Mouse (Mus musculus) midbrain, embryonic 13.5 days (tissue): ENCODE data around the gene Krit1. TPM values are rescaled to one million over a fixed set of nuclear protein-coding genes. Genes with fewer than 3 reads are reported as not detected.
"Not testable (repeated sequence)": the region's sequence is repeated elsewhere in the genome, so short reads cannot be mapped to it uniquely, and the experiment has no call there.

Experiments
- ATAC-seq: fragments of 200-750 bp; cut with Nextera tagmentation; 2 replicates; pipeline ENCODE4 v1.8.0; 2017; ENCODE audit warnings: mild to moderate bottlenecking, moderate TSS enrichment, moderate library complexity
- H3K27ac ChIP-seq: fragments of 300-500 bp; sonication (generic); 2 replicates; pipeline ENCODE4 v1.5.1; 2015; ENCODE audit warnings: inconsistent platforms, mild to moderate bottlenecking, moderate library complexity
- H3K27me3 ChIP-seq: fragments of 300-500 bp; sonication (generic); 2 replicates; pipeline ENCODE4 v1.6.1; 2015; ENCODE audit warnings: mild to moderate bottlenecking, inconsistent platforms
- H3K36me3 ChIP-seq: fragments of 300-500 bp; sonication (generic); 2 replicates; pipeline ENCODE4 v1.6.1; 2015; ENCODE audit warnings: mild to moderate bottlenecking, inconsistent platforms
- H3K4me1 ChIP-seq: fragments of 300-500 bp; sonication (generic); replicated peaks from 2 replicates; pipeline ENCODE4 v1.6.1; 2015; ENCODE audit warnings: inconsistent platforms
- H3K4me2 ChIP-seq: fragments of 300-500 bp; sonication (generic); replicated peaks from 2 replicates; pipeline ENCODE4 v1.6.1; 2015; ENCODE audit warnings: moderate library complexity, mild to moderate bottlenecking, inconsistent platforms
- H3K4me3 ChIP-seq: fragments of 300-500 bp; sonication (generic); replicated peaks from 2 replicates; pipeline ENCODE4 v1.5.1; 2015; ENCODE audit warnings: mild to moderate bottlenecking, inconsistent platforms
- H3K9ac ChIP-seq: fragments of 300-500 bp; sonication (generic); replicated peaks from 2 replicates; pipeline ENCODE4 v1.6.1; 2015; ENCODE audit warnings: mild to moderate bottlenecking, inconsistent platforms
- H3K9me3 ChIP-seq: fragments of 300-500 bp; sonication (generic); 2 replicates; pipeline ENCODE4 v1.6.1; 2016; ENCODE audit warnings: mild to moderate bottlenecking, inconsistent platforms
- WGBS: fragments of 180-500 bp; shearing (Covaris S2); methylation state at CpG from one replicate; pipeline ENCODE4 v1.1.7; 2015; 5-methylcytosine and 5-hydroxymethylcytosine counted together
- polyA plus RNA-seq: library from polyadenylated mRNA; unstranded; fragments of >200 nt; fragmentation: Nextera tagmentation; extraction: Ambion mirVana; gene quantifications from 2 replicates; pipeline ENCODE4 v1.2.1, GENCODE M21; 2015

Gene Krit1
- polyA plus RNA-seq = 71.6 and 73.3 TPM in 2 replicates

DNA sequence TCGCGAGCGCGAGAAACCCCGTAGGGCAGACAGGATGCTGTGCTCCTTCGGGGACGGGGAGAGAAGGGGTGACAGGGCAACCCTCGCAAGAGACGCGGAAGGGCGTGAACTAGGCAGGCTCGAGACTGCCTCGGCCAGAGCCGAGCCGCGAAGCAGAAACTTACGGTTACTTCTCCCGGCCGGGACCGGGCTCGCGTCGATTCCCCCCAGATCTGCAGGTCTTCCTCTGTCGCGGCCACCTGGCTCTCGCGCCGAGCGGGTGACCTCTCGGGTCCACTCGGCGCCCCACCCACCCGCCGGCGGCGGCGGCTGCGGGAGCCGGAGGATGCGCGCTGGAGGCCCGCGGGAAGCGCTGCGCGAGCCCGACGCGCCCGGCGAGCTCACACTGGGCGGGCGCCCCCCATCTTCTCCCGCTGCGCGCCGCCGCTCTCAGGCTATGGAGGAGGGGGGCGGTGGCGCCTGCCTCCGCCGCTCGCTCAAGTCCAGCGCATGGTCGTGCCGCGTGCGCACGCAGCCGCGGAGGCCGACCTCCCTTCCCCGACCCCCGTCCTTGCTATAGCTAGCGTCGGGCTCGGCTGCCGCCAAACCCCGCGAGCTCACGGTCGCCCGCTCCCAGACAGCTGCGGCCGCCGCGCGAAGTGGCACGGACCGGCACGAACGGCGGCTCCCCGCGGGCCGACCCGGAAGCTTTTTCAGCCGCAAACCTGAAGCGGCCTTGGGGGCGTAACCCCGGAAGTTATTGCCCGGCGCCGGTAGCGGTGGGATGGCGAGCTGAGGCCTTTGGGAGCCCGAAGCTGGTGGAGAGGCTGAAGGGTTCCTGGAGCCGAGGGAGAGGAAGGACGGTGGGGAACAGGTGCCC lies at the start of gene Krit1, which contains the start of gene Ankib1:
Gene Krit1 (plus strand): TSS at position 752 of the 859 bp plus-strand sequence.
Gene Ankib1 (minus strand): TSS at position 493 of the 859 bp plus-strand sequence.
- peak within 1 kb of the TSS; percentile 91 for H3K4me2 ChIP-seq
- H3K4me1 ChIP-seq = peaks cover 26% of the 10 kb centered on the region
- peak within 1 kb of the TSS; percentile 92 for H3K27ac ChIP-seq
- no peaks in the 10 kb centered on the region for H3K9me3 ChIP-seq
- H3K27me3 ChIP-seq = no peaks in the 10 kb centered on the region
- WGBS = under 1% methylated on average over 94 of the region's 109 CpGs
- peak; percentile 96 for ATAC-seq
- peak within 1 kb of the TSS; percentile 81 for H3K4me3 ChIP-seq
- H3K36me3 ChIP-seq = 0 out of 2 replicates have a peak, but pooled peaks cover 4% of the 10 kb centered on the region
- H3K9ac ChIP-seq = peak within 1 kb of the TSS; percentile 90

DNA sequence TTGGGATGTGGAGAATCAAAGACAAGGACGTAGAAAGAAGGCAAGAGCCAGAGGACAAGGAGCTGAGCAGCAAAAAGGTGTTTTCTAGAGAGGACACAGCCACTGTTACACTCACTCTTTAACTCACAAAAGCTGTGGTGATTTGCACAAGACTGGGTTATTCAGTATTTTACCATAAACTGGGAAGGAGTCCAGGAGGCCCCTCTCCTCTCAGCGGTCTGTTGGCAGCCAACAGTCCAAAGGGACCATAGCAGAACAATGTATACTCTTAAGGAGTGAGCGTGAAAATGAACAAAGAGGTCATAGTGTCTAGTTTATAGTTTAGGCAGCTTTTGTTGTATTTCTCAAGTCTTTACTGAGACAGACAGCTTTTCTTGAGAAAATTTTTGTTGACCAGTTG lies 31.5 kb upstream of the Krit1 start:
- ATAC-seq = peak; percentile 60; the same call in 1 of the 2 replicates
- WGBS = 65% methylated on average over 3 of the region's 3 CpGs
- no peak overlapping the region for H3K9ac ChIP-seq
- no peaks in the 10 kb centered on the region for H3K27me3 ChIP-seq
- H3K9me3 ChIP-seq = no peaks in the 10 kb centered on the region
- peak overlapping the region; percentile 12; the same call in 1 of the 2 replicates for H3K27ac ChIP-seq
- peaks cover 7% of the 10 kb centered on the region; the same call in 1 of the 2 replicates for H3K4me1 ChIP-seq
- H3K36me3 ChIP-seq = peaks cover 9% of the 10 kb centered on the region
- H3K4me2 ChIP-seq = no peak overlapping the region
- no peak overlapping the region for H3K4me3 ChIP-seq

DNA sequence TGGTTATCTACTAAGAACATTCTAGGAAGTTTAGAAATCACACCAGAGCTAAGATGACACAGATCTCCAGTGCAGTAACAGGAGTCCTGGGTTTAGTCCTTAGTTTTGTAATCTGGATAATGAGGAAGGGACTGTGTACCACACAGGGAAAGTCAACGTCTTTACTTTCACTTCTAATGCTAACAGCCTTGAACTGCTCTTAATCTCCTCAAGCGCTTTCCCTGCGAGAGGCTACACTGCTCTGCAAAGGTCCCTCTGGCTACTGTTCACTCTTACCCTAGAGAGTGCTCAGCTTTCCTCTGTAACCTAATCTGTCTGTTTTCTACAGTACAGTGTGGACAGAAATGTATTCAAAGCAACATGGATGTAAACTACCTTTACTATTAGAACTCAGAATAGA lies 31.0 kb upstream of the Krit1 start:
- Histone ChIP-seq H3K4me2 (no peak overlapping the region), H3K27ac (peak overlapping the region; percentile 12; the same call in 1 of the 2 replicates)
- 60% methylated on average over 3 of the region's 3 CpGs for WGBS

DNA sequence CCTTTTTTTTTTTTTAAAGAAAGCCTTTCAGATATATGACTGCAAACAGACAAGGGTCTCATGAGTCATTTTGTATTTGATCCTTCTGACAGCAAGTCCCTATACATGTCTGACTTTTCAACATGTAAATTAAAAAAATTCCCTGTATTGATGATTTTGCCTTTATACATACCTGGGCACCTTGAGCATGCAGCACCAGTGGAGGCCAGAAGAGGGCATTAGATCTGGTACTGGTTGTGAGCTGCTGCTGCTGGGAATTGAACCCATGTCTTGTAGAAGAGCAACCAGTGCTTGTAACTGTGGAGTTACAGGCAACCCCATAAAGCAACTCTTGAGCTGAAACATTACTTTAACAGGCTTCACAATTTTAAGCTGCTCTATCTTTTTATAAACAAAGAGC lies 20.3 kb upstream of the Krit1 start:
- Histone ChIP-seq H3K36me3 (no peaks in the 10 kb centered on the region), H3K4me1 (no peaks in the 10 kb centered on the region), H3K27me3 (no peaks in the 10 kb centered on the region), H3K4me2 (no peak overlapping the region), H3K4me3 (no peak overlapping the region), H3K27ac (no peak overlapping the region), H3K9me3 (no peaks in the 10 kb centered on the region), H3K9ac (no peak overlapping the region)
- ATAC-seq = no peak

More for the DNA sequence above, 31.0 kb upstream of the Krit1 start:
- Histone ChIP-seq H3K36me3 (peaks cover 4% of the 10 kb centered on the region), H3K9me3 (no peaks in the 10 kb centered on the region), H3K27me3 (no peaks in the 10 kb centered on the region), H3K4me3 (no peak overlapping the region), H3K4me1 (peaks cover 7% of the 10 kb centered on the region; the same call in 1 of the 2 replicates), H3K9ac (no peak overlapping the region)
- peak; percentile 55; the same call in 1 of the 2 replicates for ATAC-seq

DNA sequence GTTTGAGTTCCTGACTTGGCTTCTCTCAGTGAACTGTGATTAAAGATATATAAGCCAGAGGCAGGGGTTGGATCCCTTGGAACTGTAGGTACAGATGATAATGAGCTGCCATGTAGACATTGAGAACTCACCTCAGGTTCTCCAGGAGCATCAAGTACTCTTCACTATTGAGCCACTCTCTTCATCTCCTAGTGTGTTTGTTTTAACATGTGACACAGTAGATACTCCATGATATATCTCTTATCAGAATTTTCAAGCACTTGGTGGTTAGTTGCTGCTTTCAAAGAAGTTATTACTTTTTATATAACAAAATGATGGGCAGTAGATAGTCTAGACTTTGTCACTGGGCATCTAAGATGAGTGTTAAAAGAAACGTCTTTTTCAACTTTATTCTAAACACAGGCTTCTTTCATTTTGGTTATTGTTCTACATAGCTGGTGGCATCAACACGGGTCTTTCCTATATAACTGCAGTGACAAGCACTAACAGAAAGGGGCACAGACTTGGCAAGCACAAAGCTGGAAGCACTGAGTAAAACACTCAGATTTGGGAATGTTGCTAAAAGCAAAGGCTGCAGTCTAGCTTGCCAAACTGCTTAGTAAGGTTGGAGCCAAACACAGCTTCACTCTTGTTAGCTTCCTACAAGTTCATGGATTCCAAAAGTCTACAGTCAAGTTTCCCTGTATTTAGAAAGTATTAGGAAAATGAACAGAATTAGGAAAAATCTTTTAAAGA lies 18.9 kb upstream of the Krit1 start:
- no peak for ATAC-seq
- Histone ChIP-seq H3K4me3 (no peak overlapping the region), H3K9me3 (no peaks in the 10 kb centered on the region), H3K36me3 (no peaks in the 10 kb centered on the region), H3K27me3 (no peaks in the 10 kb centered on the region), H3K4me1 (no peaks in the 10 kb centered on the region), H3K4me2 (no peak overlapping the region), H3K27ac (no peak overlapping the region), H3K9ac (no peak overlapping the region)
- 94% methylated on average over 2 of the region's 2 CpGs for WGBS

DNA sequence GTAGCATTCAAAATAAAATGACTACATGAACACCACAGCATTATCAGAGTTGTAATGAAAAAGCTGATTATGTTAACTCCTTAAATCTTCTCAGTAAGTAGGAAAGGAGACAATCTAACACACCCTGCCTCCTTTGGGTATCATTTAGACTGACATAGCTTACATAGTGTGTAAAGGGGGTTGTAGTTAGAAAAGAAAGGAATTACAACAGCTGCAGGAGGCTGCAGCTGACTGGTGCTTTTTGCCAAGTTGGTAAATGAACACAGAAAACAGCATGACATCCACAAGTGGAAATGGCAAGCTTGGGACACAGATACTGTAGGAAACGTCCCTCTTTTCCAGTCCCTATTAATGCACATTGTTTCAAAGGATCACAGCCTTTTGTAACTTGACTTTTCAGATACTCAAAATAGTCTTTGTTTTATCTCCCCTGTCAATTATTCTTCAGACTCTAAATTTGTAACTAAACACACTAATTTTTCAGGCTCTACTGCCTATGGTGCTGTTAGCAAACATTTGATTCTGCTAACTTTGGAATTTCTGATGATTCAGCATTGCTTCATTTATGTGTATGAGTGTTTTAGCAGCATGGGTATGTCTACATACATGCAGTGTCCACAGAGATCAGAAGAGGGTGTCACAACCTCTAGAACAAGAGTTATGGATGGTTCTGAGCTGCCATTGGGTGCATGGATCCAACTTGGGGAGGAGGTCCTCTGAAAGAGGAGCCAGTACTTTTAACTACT lies 18.1 kb upstream of the Krit1 start:
- ATAC-seq = no peak
- H3K27me3 ChIP-seq = no peaks in the 10 kb centered on the region
- no peaks in the 10 kb centered on the region for H3K4me1 ChIP-seq
- no peaks in the 10 kb centered on the region for H3K36me3 ChIP-seq
- H3K9me3 ChIP-seq = no peaks in the 10 kb centered on the region
- H3K4me3 ChIP-seq = no peak overlapping the region
- H3K27ac ChIP-seq = no peak overlapping the region
- no peak overlapping the region for H3K9ac ChIP-seq
- WGBS = 73% methylated on average over 1 of the region's 1 CpGs
- H3K4me2 ChIP-seq = no peak overlapping the region

DNA sequence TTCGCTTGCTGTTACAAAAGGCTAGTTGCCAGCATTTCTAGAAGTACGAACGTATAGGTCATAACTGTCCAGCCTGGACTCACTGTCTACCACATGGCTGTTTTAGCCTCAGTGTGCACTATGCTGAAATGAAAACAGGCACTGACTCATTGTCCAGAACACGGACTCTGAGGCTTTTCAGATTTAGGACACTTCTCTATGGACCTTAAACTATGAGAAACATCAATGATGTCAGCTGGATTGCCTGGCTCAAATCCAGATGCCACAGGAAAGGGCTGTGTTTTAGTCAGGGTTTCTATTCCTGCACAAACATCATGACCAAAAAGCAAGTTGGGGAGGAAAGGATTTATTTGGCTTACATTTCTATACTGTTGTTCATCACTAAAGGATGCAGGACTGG lies 15.4 kb upstream of the Krit1 start:
- ATAC-seq = no peak
- Histone ChIP-seq H3K9me3 (no peaks in the 10 kb centered on the region), H3K9ac (no peak overlapping the region), H3K27me3 (no peaks in the 10 kb centered on the region), H3K4me3 (no peak overlapping the region), H3K36me3 (no peaks in the 10 kb centered on the region), H3K27ac (no peak overlapping the region), H3K4me2 (no peak overlapping the region), H3K4me1 (no peaks in the 10 kb centered on the region)
- WGBS = 89% methylated on average over 4 of the region's 4 CpGs

DNA sequence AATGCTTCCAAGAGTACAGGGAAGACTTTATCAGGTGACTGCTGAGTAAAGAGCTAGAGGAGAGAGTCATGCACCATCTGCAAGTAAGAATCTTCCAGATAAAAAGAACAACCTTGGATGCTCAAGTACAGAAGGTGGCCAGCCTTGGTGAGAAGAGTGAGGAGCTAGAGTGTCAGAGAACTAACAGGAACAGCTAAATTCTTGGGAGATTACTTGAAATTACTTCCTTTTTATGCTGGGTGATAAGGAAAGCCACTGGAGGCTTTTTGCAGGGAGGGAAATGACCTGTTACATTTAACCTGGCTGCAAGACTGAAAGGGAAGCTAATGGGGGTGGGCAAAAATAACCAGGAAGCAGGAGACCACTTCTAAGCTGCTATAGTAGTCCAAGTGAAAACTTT lies 11.9 kb upstream of the Krit1 start:
- no peak overlapping the region for H3K9ac ChIP-seq
- no peak overlapping the region for H3K4me3 ChIP-seq
- H3K4me2 ChIP-seq = no peak overlapping the region
- no peaks in the 10 kb centered on the region for H3K4me1 ChIP-seq
- no peaks in the 10 kb centered on the region for H3K36me3 ChIP-seq
- no peaks in the 10 kb centered on the region for H3K9me3 ChIP-seq
- ATAC-seq = no peak
- no peak overlapping the region for H3K27ac ChIP-seq
- no peaks in the 10 kb centered on the region for H3K27me3 ChIP-seq

DNA sequence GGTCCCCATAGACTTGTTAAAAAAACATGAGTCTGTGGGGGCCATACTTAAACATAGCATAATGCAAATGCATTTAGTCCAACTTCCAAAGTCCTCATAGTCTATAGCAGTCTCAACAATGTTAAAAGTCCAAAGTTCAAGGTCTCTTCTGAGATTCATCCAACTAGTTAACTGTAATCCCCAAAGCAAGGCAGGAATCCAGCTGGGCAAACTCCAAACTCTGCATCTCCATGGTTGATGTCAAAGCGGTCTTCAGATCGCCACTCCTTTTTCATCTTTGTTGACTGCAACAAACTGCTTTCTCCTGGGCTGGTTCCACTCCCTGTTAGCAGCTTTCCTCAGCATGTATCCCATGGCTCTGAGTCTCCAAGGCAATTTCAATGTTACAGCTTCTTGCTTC lies 5.9 kb upstream of the Krit1 start:
- ATAC-seq, H3K36me3 ChIP-seq, H3K4me3 ChIP-seq, H3K27ac ChIP-seq, H3K4me2 ChIP-seq, H3K9ac ChIP-seq, H3K27me3 ChIP-seq, H3K9me3 ChIP-seq: not testable (repeated sequence)
- 98% methylated on average over 2 of the region's 2 CpGs for WGBS
- H3K4me1 ChIP-seq = peaks cover 18% of the 10 kb centered on the region

DNA sequence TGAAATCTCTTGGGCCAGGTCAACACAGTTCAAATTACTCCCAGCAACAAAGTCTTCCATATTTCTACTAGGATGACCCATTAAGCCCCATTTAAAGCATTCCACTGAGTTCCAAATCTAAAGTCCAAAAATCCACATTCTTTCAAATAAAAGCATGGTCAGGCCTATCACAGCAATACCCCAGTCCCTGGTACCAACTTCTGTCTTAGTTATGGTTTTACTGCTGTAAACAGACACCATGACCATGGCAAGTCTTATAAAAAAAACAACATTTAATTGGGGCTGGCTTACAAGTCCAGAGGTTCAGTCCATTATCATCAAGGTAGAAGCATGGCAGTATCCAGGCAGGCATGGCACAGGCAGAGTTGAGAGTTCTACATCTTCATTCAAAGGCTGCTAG lies 4.3 kb upstream of the Krit1 start:
- not testable (repeated sequence) for ATAC-seq, H3K4me3 ChIP-seq, H3K9ac ChIP-seq, H3K9me3 ChIP-seq, H3K36me3 ChIP-seq, H3K4me2 ChIP-seq, H3K27me3 ChIP-seq, H3K27ac ChIP-seq
- peaks cover 18% of the 10 kb centered on the region for H3K4me1 ChIP-seq

DNA sequence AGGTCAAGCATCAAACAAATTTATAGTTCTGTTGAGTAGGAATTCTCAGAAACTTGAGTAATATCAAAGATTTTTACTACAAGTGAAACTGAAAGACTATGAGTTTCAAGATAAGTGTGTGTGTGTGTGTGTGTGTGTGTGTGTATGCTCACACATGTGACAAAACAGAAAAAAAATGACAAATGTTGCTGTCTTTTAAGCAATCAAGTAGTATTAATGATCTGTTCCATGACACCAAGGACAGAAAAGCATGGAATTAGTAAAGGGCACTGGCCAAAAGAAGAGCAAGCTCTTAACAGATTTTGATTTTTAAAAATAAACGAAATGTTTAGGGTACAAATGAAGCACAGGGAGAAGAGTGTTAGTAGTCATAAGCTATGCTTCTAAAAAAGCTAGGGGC lies 2.9 kb upstream of the Krit1 start:
- H3K4me1 ChIP-seq = peaks cover 26% of the 10 kb centered on the region
- no peaks in the 10 kb centered on the region for H3K36me3 ChIP-seq
- H3K9me3 ChIP-seq = no peaks in the 10 kb centered on the region
- H3K27me3 ChIP-seq = no peaks in the 10 kb centered on the region
- 81% methylated on average over 1 of the region's 1 CpGs for WGBS
- ATAC-seq = no peak
- H3K27ac ChIP-seq = no peak overlapping the region
- no peak overlapping the region for H3K4me2 ChIP-seq
- no peak overlapping the region for H3K4me3 ChIP-seq
- no peak overlapping the region for H3K9ac ChIP-seq

DNA sequence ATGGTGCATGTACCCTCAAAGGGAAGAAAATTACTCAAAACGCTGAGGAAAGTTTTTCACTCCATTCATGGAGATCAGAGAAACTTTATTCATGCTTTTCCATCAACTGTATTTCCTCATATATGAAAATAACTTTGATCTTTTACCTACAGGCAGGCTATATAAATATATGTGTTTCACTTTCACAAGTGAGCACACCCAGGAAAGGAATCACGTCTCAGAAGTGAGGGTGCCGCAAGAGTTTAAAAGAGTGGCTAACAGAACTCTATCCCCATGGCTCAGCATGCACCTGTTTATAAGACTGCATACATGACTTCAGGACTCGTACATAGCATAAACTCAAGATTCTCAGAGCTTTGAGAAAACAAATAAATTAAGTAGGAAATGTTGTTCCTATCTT lies 2.1 kb upstream of the Krit1 start:
- ATAC-seq = no peak
- Histone ChIP-seq H3K9ac (0 out of 2 replicates have a peak overlapping the region, but pooled peaks have one; percentile 29), H3K9me3 (no peaks in the 10 kb centered on the region), H3K27ac (no peak overlapping the region), H3K4me2 (peak overlapping the region; percentile 49), H3K4me1 (peaks cover 26% of the 10 kb centered on the region), H3K36me3 (no peaks in the 10 kb centered on the region), H3K27me3 (no peaks in the 10 kb centered on the region), H3K4me3 (peak overlapping the region; percentile 25)
- WGBS = 81% methylated on average over 4 of the region's 4 CpGs
